Mouse (Mus musculus) CD4-positive naive resting alpha-beta T cell, adult 76 days (primary cell): Measurements from ENCODE around the gene Fstl5. TPM values are rescaled to one million over a fixed set of nuclear protein-coding genes. Genes with fewer than 3 reads are reported as not detected.

ENCODE experiments used
- total RNA-seq: library from RNA; stranded (reverse); gene quantifications from one replicate; pipeline ENCODE4 v1.2.4, GENCODE M21; 2023

Gene Fstl5
- not detected for total RNA-seq

DNA sequence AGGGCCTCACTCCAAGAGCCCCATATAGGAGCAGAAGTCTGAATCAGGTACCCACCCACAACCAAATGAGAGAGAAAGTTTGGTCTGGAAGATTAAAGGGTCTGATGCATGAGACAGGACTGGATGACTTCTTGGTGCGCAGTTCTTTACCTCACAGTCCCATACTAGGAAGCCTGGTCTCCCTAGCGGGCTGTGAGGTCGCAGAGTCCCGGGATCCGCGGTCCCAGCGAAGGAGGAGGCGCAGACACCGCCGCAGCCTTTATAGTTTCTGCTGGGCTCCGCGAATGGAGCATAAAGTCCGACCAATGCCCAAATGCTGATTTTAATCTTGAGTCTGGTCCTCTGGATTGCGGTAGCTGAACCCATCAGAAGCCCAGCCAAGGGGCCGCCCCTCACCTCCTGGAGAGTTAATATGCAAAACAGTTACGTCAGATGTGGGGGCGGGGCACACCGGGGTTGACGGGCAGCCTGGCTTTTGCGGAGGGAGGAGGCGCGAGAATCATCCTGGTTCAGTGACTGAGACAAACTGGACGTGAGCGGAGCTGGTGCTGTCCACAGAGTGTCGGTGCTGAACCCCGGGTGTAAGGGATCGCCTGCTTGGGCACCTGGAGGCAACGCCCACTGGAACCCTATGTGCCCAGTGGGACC, at the start of gene Fstl5:
Fstl5 (plus strand) TSS at position 211 of the 648 bp plus-strand sequence.

Other genes with a start within 250 kb of the Fstl5 start
- gene Golim4, start 117.3 kb upstream of the Fstl5 start, total RNA-seq: 11.5 TPM